Mouse (Mus musculus) naive thymus-derived CD4-positive, alpha-beta T cell, adult 2 months (primary cell): ENCODE results near the gene Rxylt1.
A peak's percentile ranks its signal among the peaks of the same experiment; 100 is the strongest.

Experiments used
- DNase-seq: peaks from one replicate; pipeline ENCODE4 v3.0.0-alpha.2; 2011; ENCODE audit warnings: low read depth

The Rxylt1 gene

DNA sequence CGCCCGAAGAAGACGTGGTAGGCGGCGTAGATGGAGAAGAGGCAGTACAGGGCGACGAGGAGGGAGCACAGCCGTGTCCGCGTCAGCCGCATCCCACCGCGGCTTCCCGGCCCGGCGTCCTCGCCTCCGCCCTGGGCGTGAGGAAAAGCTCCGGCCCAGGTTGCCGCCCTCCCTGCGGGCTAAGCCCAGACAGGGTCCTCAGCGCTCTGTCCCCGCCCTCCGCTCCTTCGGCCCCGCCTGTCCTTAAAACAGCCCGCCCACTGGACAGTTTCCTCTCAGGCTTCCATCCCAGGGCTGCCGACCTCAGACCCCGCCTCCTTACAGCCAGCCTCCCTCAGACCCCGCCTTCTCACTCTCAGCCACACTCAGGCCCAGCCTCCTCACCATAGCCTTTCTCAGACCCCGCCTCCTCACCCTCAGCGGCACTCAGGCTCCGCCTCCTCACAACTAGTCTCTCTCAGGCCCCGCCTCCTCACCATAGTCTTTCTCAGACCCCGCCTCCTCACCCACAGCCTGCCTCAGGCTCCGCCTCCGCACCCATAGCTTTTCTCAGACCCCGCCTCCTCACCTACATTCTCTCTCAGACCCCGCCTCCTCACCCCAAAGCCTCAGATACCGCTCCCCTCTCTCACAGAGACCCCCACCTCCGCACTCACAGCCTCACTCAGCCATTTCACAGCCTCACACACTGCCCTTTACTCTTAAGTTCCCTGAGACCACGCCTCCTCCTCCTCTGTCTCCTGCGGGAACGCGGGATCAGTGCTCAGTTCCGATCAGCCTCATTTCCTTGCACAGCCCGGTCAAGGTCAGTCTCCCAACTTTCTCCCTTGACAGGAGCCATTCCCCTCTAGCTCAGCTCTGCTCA, at the start of gene Rxylt1:
Gene Rxylt1 (minus strand): TSS at position 392 of the 865 bp plus-strand sequence.
- DNase-seq: peak; percentile 99

DNA sequence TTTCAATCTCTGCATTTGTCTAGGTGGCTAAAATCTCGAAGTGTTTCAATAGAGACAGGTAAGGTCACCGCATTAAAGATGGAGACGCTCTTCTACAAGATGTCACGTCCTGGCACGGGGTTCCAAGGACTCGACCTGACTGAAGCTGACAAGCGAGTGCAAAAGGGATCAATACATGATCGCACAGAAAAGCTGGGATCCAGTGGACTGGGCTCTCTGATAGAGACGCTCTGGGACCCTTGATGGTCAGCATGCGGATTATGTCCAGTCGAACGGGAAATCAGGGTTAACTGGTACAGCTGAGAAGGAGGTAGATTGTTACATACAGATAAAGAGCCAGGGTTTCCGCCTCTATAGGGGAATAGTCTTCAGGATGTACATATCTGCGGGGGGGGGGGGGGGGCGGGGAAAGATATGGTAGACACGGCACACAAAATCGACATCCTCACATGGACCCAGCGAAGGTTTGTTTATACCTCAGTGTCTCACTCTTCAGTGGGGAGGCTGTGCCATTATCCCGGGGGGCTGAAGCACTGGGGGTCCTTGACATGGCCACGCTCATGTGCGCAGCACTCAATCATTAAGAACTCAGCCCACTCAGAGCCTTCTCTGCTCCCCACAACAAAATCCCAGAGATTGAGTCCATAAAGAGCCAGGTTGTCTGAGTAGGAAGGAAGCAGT, 24.3 kb upstream of the Rxylt1 start:
- DNase-seq: no peak

DNA sequence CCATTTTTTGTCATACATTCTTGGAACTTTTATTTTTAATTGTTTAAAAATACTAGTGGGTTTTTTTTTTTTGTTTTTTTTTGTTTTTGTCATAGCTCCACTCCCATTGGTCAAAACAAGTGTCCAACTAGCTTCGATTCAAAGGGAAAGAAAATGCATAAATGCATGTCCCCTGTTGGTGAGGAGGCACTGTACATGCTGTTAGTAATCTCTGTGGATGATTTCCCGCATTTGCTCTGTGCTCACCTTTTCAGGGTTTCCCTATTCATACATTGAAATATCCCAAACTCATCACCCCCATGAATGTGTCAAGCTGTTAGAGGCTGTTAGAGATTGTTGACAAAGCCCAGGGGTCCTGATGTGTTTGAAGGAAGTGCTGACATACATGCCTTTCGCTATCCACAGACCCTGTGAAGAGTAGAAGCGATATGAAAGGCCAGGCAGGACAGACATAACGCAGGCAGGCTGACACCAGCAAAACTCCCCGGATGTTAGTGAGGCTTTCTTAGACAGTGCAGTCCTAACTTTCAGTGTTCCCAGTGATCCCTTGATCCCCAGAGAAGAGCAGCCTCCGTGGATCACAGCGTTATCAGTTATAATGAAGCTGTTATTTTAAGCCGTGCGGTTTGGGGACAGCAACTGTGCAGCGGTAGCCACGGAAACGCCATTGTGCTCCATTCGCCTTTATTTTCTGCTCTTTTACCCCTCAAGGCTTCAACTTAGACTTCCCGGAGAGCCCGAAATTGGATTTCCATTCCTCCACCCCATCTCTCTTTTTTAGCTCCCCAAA, 23.5 kb upstream of the Rxylt1 start:
- no peak for DNase-seq

DNA sequence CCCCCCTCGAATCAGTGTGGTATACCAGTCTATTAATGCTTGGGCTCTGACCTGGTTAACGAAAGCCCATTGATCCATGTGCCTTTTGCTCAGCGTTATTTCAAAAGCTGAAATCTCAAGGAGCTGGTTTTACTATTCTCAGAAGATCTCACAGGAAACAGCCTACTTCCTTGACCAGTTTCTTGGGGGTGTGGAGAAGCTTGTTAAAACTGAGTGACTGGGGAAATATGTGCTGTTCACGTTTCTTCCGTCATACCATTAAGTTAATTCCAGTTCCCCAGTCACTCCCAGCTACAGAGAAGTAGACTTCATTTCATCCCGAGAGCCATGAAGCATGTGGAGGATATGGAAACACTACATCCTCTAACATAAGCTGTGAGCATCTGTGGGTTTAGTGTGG, 22.3 kb upstream of the Rxylt1 start:
- DNase-seq: no peak

DNA sequence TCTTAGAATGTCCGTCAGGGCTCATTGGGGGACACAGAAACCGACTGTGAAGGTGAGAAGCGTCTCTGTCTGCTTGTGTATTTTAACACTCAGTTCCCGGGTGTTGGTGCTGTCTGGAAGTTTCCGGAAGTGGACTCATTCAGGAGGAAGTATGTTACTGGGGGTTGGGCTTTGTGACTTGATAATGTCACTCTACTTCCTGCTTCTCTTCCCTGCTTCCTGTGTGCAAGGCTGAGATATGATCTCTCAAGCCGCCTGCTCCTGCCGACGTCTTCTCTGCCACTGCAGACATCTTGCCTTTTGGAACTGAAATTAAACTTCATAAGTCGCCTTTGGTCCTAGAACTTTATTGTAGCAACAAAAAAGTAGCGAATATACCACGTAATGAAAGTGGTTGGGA, 19.5 kb upstream of the Rxylt1 start:
- DNase-seq: no peak

DNA sequence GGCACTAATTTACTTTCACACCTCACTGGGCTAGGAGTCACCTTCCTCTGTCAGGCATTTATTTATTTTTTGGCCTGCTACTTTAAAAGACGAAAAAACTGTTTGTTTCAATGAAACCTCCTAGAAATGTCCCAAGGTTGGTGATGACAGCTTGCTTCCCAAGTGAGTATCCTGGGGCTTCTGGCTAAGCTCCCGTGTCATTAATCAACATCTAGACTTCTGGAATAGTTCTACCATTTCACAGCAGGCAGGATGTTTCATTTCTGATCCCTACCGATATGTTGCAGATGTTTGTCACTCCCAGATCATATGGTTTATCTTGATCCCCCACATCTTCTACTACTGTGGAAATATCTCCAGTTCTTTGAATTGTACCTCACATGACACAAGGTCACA, 9.5 kb upstream of the Rxylt1 start:
- DNase-seq: no peak

DNA sequence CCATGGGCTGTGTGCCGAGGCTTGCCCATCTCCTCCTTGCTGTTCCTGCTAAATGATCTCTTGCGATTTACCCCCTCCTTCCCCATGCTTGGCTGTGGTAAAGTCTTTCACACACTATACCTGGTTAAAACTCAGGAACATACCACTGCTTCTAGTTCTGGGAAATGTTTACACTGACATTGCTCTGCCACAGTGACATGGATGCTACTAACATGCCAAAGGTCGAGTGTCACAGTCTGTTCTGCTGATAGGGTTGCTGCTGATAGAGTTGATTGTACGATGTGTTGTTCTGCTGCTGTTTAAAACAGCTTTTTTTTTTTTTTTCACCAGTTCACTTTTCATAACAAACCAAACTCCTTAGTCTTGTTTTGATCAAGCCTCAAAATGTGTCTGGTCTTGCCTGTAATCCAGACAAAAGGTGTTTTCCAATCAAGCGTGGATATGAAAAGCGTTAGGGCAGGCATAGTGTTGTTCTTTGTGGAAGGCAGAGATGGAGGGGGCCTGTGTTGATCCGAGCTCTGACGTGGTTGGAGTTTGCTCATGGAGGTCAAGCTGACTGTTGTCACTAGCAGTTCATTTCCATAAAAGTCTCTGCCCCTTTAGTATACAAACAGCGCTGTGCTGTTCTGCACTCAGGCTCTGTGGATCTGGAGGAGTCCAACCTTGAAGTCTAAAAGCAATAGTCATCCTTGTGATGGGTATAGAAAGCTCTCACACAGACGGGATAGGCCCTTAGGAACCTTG, 8.9 kb upstream of the Rxylt1 start:
- DNase-seq: no peak

DNA sequence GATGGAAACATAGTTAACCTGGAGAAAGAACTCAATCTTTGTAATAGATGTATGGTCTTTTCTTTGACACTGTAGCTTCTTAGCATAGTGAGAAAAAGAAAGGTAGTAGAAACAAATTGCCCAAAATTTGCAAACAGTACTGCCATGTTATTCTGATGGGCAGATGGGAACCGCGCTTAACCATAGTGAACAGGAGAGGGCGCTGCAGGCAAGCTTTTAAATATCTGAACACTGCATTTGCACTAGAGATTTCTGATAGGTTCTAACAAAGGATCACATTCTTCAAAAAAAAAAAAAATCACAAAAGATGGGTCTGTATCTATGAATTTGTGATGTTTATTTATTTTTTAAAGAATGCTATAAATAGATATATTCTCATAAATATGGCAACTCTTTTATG, 8.2 kb upstream of the Rxylt1 start:
- peak; percentile 79 for DNase-seq

DNA sequence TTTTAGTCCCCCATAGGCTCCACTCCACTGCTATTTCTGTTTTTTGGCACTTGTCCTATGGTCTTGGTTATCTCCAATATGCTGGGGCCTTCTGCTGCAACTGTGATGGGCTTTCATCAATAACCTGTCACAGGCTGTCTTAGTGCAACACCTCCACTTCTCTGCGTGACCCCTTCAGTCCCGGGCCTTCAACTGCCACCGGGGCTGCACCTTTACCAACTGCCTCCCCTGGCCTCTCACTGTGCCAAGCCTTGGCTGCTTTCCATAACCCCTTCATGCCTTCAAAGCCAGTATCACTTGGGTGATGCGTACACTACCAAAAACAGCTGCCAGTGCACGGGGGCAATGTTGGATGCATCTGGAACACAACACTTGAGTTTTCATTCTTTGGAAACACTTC, 5.5 kb upstream of the Rxylt1 start:
- DNase-seq: no peak

DNA sequence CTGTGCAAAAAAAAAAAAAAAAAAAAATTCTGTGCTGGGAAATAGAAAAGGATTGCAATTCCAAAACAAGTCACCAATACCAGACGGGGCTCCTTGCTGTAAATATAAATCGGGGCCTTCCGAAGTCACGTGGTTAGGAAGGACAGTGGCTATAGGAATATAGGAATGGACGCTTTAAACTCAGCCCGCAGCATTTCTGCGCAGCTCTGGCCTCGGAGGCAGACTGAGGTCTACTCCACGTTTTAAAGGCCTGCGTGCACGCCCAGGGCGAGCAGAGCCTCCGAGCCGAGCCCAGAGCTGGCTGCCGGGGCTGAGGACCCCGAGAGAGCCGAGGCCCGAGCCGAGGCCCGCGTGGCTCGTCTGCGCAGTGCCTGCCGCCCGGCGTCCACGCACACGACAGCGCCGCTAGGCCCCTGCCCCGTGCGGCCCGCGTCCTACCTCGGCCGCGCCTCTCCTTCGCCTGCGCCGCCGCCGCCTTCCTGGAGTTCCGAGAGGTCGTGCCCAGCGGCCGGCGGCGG, 650 bp downstream of the Rxylt1 start:
- no peak for DNase-seq

DNA sequence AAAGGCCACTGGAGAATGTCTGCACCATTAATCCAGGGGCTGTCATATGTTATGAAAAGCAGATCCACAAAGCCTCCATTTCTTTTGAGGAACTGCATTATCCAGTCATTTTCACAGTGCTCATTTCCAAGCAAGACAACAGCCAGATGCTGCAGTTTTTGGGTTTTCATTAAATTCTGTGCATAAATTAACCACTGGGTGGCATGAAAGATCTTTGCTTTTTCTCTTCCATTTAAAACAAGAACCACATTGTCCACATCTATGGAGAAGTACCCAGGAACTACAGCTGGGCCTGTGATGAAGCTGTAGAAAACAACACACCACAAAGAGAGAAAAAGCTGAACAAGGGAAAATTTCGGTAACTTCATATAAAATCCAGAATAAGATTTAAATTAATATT, 6.7 kb downstream of the Rxylt1 start:
- no peak for DNase-seq

DNA sequence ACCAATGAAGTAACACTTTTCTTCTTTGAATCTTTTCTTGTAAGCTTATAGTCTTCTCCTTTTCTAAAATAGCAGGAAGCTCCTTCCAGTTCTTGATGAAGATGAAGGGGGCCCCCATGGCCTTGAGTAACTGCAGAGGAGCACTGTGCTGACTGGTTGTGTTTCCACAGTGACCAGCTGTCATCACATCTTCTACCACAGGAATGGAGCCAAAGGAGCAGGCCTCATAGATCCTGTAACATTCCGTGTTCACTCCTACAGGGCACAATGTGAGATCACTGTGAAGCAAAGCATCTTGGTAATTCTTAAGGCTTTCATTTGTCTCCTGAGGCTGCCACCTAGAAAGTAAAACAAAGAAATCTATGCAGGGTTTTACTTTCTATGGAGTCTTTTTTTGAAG, 15.8 kb downstream of the Rxylt1 start:
- no peak for DNase-seq

DNA sequence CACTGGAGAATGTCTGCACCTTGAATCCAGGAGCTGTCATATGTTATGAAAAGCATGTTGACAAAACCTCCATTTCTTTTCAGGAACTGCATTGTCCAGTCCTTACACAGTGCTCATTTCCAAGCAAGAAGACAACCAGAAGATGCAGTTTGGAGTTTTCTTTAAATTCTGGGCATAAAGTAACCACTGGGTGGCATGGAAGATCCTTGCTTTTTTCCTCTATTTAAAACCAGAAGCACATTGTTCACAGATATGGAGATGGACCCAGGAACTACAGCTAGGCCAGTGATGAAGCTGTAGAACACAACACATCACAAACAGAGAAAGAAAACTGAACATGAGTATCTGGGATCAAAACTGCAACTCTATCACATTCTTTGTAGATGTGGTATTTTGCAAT, 28.0 kb downstream of the Rxylt1 start:
- DNase-seq: no peak

DNA sequence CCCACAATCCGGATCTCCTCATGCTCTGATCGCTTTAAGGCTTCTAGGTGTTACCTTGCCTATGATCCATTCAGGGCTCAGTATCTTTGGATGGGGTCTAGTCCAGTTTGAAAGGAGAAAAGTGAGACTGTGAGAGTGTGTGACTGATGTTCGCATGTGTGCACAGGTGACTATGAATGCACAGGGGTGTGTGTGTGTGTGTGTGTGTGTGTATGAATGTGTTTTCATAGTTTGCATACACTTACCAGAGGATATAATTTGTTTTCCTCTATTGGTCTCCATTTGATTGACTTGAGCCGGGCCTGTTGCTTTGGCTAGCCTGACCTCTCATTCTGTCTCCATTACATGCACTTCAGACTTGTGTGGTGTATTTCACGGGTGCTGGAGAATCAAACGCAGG, 41.3 kb downstream of the Rxylt1 start:
- no peak for DNase-seq

DNA sequence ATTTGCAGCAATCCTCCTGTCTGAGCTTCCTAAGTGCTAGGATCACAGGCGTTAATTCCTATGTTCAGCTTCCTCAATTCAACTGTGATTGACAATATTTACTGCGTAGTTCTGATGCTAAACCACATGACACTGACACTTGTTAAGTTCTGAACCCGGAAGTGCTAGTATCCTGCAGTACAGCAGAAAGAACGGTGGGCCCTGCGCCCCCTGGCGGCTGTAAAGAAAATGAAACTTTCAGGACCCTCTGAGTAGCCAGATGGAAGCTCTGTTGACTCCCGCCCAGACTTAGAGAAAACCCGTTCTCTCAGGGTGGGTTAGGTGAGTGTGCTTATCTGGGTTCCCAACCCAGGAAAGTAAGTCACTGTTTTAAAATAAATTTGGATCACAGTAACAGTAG, 42.6 kb downstream of the Rxylt1 start:
- peak; percentile 68 for DNase-seq

DNA sequence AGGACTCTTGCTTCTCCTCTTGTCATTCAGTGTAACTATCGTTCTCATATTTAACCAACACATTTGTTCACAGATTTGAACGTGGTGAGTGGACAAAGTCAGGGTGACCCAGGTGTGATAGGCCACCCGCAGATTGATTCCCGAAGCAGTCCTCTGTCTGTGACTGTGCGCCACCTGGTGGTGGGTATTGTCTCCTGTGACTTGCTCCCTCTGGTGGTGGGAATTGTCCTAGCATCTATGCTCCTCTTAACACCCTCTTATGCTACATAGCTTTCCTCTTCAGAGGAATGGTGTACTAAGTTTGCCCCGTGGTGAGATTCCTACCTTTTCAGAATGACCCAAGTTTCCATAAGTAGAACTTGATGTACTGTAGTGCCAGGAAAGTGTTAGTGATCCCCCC, 45.3 kb downstream of the Rxylt1 start:
- peak; percentile 95 for DNase-seq

DNA sequence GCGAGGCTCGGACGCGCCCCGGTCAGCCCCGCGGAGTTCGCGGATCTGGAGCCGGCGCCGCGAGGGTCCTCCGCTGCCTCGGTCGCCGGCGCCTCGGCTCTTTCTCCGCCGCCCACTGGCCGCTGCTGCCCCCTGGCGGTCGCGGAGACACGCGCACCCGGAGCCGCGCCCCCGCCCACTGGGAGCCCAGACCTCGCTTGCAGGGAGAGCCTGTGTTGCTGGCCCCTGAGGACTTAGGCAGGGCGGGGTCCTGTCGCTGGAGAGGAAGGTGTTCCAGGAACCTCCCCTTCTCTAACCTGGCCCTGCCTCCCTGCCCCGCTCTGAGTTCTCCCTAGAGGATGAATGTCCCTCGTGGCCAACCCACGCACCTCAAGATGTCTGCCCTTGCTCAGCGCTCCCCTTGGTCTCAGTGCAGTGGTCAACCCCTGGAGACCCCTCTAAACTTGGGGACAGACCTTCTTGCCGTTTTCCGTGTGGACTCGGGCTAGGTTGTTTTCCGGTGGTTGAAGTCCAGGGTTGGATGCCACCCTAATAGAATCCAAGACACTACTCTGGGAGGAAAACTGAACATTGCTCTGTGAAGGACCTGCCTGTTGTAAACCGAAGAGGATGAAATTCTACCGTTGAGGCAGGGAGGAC, 49.3 kb downstream of the Rxylt1 start:
- DNase-seq: peak; percentile 80

DNA sequence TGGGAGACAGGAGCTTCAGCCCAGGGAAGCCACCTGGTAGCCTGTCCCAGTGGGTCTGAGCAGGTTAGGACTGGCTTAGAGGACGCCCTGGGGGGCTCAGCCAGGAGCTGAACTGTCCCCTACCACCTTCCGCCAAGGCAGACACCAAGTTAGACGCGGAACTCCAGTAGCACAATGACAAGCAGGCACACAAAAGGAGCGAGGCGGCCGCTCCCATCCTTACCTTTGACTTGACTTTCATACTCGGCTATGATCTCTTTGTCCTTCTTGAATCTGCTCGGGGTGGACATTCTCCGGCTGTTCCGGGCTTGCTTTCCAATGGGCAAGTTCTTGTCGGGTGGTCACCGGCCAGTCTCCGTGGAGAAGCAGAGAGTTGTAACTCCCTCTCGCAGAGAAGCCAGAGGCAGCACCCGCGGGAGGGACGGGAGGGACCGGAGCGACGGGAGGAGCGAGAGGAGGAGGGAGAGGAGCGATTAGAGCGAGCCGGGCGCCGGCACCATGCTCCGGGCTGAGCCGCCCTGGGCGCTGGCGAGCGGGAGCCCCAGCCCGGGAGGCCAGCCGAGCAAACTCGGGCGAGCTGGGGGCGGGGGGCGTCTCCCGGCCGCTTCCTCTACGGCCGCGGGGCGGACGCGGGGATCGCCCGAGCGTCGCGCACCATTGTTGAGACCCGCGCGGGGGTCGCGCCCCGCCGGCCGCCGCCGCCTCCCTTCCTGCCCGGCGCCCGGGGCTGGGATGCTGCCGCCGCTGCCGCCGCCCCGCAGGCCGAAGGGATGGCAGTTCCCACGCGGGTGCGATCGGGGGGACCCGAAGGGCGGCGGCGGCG, 50.1 kb downstream of the Rxylt1 start, which contains the start of gene Srgap1:
Gene Srgap1 (minus strand): TSS at position 412 of the 823 bp plus-strand sequence.
- peak; percentile 53 for DNase-seq

DNA sequence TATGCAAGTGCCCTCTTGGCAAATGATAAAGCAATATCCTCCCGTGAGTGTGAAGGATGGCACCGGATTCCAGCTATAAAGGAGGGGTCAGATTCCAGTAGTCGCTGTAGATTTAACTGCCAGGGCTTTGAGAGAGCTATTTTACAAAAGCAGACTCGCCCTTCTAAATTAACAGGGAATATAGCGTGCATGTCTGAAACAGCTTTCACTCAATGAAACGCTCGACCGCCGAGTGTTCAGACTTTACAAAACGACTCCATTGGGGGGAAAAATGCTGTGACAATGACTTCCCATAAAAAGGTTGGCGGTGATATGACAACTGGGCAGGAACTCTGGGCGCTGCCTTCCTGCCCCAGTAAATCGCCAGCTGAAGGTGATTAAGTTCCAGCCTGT, 50.7 kb downstream of the Rxylt1 start:
- DNase-seq: no peak

DNA sequence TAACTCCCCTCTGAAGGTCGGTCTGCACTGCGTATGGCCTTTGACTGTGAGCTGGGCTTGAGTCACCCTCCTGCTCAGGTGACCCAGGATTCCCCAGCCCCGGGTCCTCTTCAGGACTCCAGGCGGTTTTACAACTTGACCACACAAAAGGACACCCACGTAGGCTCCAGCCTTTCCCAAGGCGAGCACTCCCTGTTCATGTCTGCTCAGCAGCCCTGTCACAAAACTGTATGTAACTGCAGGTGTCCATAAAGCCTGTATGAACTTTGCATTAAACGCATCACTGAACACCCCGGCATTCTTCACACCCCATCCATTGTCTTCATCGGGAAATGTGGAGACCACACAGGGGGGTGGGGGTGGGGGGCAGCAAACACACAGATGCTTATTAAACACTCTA, 51.2 kb downstream of the Rxylt1 start:
- DNase-seq: no peak
